In genomic region chr3:98273623-98274398, GRCm38 (mm10) we compare ENCODE assay signal across 16 mouse cellular contexts. TPM values are rescaled to one million over a fixed set of nuclear protein-coding genes. Genes with fewer than 3 reads are reported as not detected.
DNase-seq lines count a peak whose midpoint lies in the region; ATAC-seq lines count a peak whose summit lies in the region.
"Had no signal": no experiment of that assay in that cellular context is flagged by ENCODE, and none has a peak within 500 bp of the region (broad histone marks: within the 10 kb centered on the region; RNA-seq: fewer than 3 reads in every experiment).

No protein-coding gene starts in this region.

- DNase-seq in midbrain, embryonic 11.5 days (ENCODE audit: low spot score, missing footprints) = no peak
- peak; percentile 24 for DNase-seq in lung, postnatal 10 days
- no peak for DNase-seq in testis, postnatal 14 days (ENCODE audit: low spot score)
- no peak for DNase-seq in right cerebral cortex, postnatal 10 days (ENCODE audit: low spot score in 2 of 2)
- DNase-seq in heart, adult 9 months (ENCODE audit: low spot score in 2 of 2) = no peak
- DNase-seq: adrenal gland, postnatal 14 days; B cell, adult 2 months; cerebellum, adult 11 months; thymus, postnatal 4 days had no signal

- no peak overlapping the region for H3K4me3 ChIP-seq in forebrain, embryonic 12.5 days (replicated peaks)
- no peak overlapping the region for H3K4me3 ChIP-seq in forebrain, embryonic 13.5 days
- H3K4me3 ChIP-seq in midbrain, embryonic 11.5 days (ENCODE audit: low read depth, low read length) = no peak overlapping the region
- H3K4me3 ChIP-seq in midbrain, embryonic 15.5 days = no peak overlapping the region
- H3K4me3 ChIP-seq: erythroblast, embryonic 14.5 days; hindbrain, embryonic 15.5 days had no signal

- H3K9ac ChIP-seq in forebrain, embryonic 12.5 days = no peak overlapping the region
- no peak overlapping the region for H3K9ac ChIP-seq in forebrain, embryonic 13.5 days
- H3K9ac ChIP-seq in midbrain, embryonic 11.5 days (ENCODE audit: low read length) = no peak overlapping the region
- H3K9ac ChIP-seq in midbrain, embryonic 15.5 days = no peak overlapping the region
- H3K9ac ChIP-seq: hindbrain, embryonic 15.5 days had no signal

- WGBS in forebrain, embryonic 12.5 days = 67% methylated on average over 11 of the region's 11 CpGs
- 53% methylated on average over 11 of the region's 11 CpGs for WGBS in forebrain, embryonic 13.5 days
- 62% methylated on average over 11 of the region's 11 CpGs for WGBS in midbrain, embryonic 11.5 days
- WGBS in midbrain, embryonic 15.5 days = 59% methylated on average over 11 of the region's 11 CpGs

- H3K27me3 ChIP-seq in forebrain, embryonic 12.5 days = no peaks in the 10 kb centered on the region
- no peaks in the 10 kb centered on the region for H3K27me3 ChIP-seq in forebrain, embryonic 13.5 days
- H3K27me3 ChIP-seq in midbrain, embryonic 11.5 days (ENCODE audit: control insufficient read depth, insufficient read depth, low read length) = no peaks in the 10 kb centered on the region
- H3K27me3 ChIP-seq in midbrain, embryonic 15.5 days (replicated peaks) = no peaks in the 10 kb centered on the region
- H3K27me3 ChIP-seq: hindbrain, embryonic 15.5 days had no signal

- H3K9me3 ChIP-seq in forebrain, embryonic 12.5 days = no peaks in the 10 kb centered on the region
- no peaks in the 10 kb centered on the region for H3K9me3 ChIP-seq in forebrain, embryonic 13.5 days (replicated peaks)
- H3K9me3 ChIP-seq in midbrain, embryonic 11.5 days (ENCODE audit: control insufficient read depth, low read length) = no peaks in the 10 kb centered on the region
- H3K9me3 ChIP-seq in midbrain, embryonic 15.5 days = no peaks in the 10 kb centered on the region
- H3K9me3 ChIP-seq: hindbrain, embryonic 15.5 days had no signal

- H3K27ac ChIP-seq in forebrain, embryonic 12.5 days = 0 out of 2 replicates have a peak overlapping the region, but pooled peaks have one; percentile 5
- no peak overlapping the region for H3K27ac ChIP-seq in forebrain, embryonic 13.5 days
- no peak overlapping the region for H3K27ac ChIP-seq in midbrain, embryonic 11.5 days (ENCODE audit: low read depth, low read length)
- H3K27ac ChIP-seq in midbrain, embryonic 15.5 days = no peak overlapping the region
- H3K27ac ChIP-seq: hindbrain, embryonic 15.5 days had no signal

- ATAC-seq in forebrain, embryonic 12.5 days (ENCODE audit: low FRiP score) = peak; percentile 33; the same call in 1 of the 2 replicates
- no peak for ATAC-seq in forebrain, embryonic 13.5 days
- 0 out of 2 replicates have a peak, but pooled peaks have one; percentile 40 for ATAC-seq in midbrain, embryonic 11.5 days (ENCODE audit: low FRiP score)
- ATAC-seq in midbrain, embryonic 15.5 days (replicated peaks) = no peak

- peaks cover 10% of the 10 kb centered on the region; the same call in 1 of the 2 replicates for H3K4me1 ChIP-seq in forebrain, embryonic 12.5 days
- 0 out of 2 replicates have a peak, but pooled peaks cover 6% of the 10 kb centered on the region for H3K4me1 ChIP-seq in forebrain, embryonic 13.5 days
- H3K4me1 ChIP-seq in midbrain, embryonic 11.5 days (ENCODE audit: control insufficient read depth, insufficient read depth, low read length) = no peaks in the 10 kb centered on the region
- no peaks in the 10 kb centered on the region for H3K4me1 ChIP-seq in midbrain, embryonic 15.5 days
- H3K4me1 ChIP-seq: hindbrain, embryonic 15.5 days had no signal

- H3K36me3 ChIP-seq in forebrain, embryonic 12.5 days (replicated peaks) = no peaks in the 10 kb centered on the region
- H3K36me3 ChIP-seq in forebrain, embryonic 13.5 days (ENCODE audit: poor library complexity, severe bottlenecking) = no peaks in the 10 kb centered on the region
- no peaks in the 10 kb centered on the region for H3K36me3 ChIP-seq in midbrain, embryonic 11.5 days (ENCODE audit: control insufficient read depth, insufficient read depth, low read length)
- no peaks in the 10 kb centered on the region for H3K36me3 ChIP-seq in midbrain, embryonic 15.5 days (replicated peaks)
- H3K36me3 ChIP-seq: hindbrain, embryonic 15.5 days had no signal

- H3K4me2 ChIP-seq in forebrain, embryonic 12.5 days = no peak overlapping the region
- H3K4me2 ChIP-seq in forebrain, embryonic 13.5 days = no peak overlapping the region
- H3K4me2 ChIP-seq in midbrain, embryonic 11.5 days = no peak overlapping the region
- no peak overlapping the region for H3K4me2 ChIP-seq in midbrain, embryonic 15.5 days
- H3K4me2 ChIP-seq: hindbrain, embryonic 15.5 days had no signal

RNA-seq across cellular contexts. Expression of gene Hmgcs2, which starts 6.4 kb away (rescaled TPM):
- polyA plus RNA-seq in forebrain, embryonic 12.5 days (2016; fragmentation: Nextera tagmentation; extraction: Ambion mirVana) = 0.94 and 1.3 TPM in 2 replicates
- 2.0 and 2.4 TPM in 2 replicates for polyA plus RNA-seq in forebrain, embryonic 13.5 days (2015; fragmentation: Nextera tagmentation; extraction: Ambion mirVana)
- 4.3 and 5.7 TPM in 2 replicates for polyA plus RNA-seq in midbrain, embryonic 11.5 days (2014; fragmentation: Nextera tagmentation; extraction: Ambion mirVana)
- 22.9 and 26.8 TPM in 2 replicates for polyA plus RNA-seq in midbrain, embryonic 15.5 days (2015; fragmentation: Nextera tagmentation; extraction: Ambion mirVana)

RNA-seq across cellular contexts. Expression of gene Reg4, which starts 51.9 kb away (rescaled TPM):
- polyA plus RNA-seq in forebrain, embryonic 12.5 days (2016; fragmentation: Nextera tagmentation; extraction: Ambion mirVana) = not detected in 2 replicates
- polyA plus RNA-seq in forebrain, embryonic 13.5 days (2015; fragmentation: Nextera tagmentation; extraction: Ambion mirVana) = not detected in 2 replicates
- polyA plus RNA-seq in midbrain, embryonic 11.5 days (2014; fragmentation: Nextera tagmentation; extraction: Ambion mirVana) = not detected in 2 replicates
- not detected in 2 replicates for polyA plus RNA-seq in midbrain, embryonic 15.5 days (2015; fragmentation: Nextera tagmentation; extraction: Ambion mirVana)
- polyA plus RNA-seq: erythroblast, embryonic 14.5 days; gonadal fat pad, adult 2 months; hindbrain, embryonic 15.5 days; limb, embryonic 14.5 days had no signal

Comparison
In these comparisons a context has a peak if more than half of its experiments do, and no peak if none do; other contexts are left out.
1. ATAC-seq: peak in forebrain, embryonic 12.5 days (single experiment) and midbrain, embryonic 11.5 days (single experiment); none in forebrain, embryonic 13.5 days (single experiment) and midbrain, embryonic 15.5 days (single experiment).